Mouse (Mus musculus) ovary, postnatal 10 days (tissue): ENCODE measurements around the gene Serpinb7.

Experiments
- DNase-seq: peaks from one replicate; pipeline ENCODE4 v3.0.0; 2022; ENCODE audit warnings: low spot score

Gene Serpinb7

DNA sequence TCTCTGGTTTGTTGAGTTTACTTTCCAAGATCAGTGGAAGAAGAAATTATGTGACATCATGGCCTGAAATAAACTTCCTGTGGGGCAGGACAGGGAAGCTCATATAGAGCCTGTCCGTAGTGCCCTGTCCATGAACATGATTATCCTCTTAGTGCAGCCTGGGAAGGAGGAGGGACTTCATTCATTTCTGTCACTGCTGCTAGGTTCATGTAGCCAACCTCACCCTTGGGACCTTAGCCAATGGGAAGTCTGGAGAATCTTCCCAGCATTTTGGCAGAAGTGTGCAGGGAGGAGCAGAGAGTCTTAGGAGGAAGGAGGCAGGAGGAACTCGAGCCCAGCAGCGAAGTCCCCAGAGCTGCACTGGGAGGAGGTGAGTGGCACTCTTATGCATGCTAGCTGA is at the start of gene Serpinb7:
TSS of gene Serpinb7 (plus strand) at position 301 of the 400 bp plus-strand sequence.
- no peak for DNase-seq

DNA sequence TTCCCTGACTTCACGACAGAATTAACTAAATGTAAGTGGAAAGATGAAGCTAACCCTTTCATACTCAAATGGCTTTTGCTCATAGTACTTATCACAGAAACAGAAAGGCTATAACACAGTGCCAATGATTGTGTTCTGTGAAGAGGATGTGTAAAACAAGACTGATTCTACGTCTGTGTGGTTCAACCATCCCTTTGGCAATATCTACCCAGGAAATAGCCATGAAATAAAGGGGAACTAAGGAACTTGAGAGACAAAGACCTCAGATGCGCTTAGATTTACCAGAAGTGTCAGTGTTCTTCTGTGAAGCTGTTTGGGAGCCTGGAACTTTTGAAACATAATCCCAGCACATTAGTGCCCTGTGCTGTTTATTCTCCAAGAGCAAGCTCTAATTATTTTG is 49.1 kb upstream of the Serpinb7 start:
- no peak for DNase-seq

DNA sequence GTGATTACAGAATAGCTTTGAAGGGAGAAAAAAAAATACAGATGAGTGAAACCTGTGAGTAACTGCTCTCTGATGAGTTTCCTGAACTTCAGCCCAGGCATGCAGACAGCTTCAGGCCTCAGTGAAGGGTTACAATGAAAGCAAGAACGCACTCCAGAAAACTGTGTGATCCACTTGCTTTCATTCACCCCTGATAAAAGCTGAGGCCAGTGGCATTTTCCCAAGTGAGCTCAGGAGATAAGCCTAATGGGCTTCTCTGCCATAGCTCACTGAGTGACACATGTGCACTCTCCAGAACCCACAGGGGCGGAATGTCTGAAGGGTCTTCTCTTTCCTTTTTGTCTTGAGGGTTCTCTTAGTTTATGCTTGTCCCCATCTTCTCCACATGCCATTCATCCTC is 48.3 kb upstream of the Serpinb7 start:
- no peak for DNase-seq

DNA sequence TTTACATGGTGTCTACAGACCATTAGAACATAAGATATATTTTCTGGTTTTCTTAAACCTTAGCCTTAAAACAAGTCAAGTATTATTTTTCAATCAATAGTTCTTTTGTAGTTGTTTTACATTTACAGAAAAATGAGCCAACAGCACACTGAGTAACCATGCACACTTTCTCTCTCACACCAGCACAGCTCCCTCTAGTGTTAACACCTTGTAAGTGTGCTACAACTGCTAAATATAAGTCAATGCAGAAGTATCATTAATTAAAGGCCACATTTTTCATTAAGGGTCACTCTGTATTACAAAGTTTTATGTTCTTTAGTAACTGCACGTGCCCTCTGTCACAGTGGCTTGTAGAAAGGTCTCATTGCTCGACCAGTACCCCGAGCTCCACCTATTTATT is 46.4 kb upstream of the Serpinb7 start:
- DNase-seq: no peak

DNA sequence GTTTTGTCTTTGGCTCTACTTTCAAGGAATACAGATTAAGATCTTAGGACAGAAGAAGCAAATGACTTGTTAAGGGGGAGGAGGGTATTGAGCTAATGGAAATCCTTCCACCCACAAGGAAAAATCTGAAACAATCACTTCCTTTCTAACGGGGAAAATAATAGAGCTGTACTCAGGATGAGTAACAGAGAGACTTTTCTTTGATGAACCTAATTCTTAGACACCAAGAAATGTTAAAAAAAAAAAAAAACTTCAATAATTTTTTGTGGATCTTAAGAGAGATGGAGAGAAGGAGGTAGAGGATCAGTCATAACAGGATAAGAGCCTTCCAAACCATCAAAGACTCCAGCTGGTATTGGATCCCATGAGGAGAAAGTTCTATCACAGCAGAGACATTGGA is 38.6 kb upstream of the Serpinb7 start, which contains the start of gene Serpinb11:
TSS of gene Serpinb11 (plus strand) at position 301 of the 400 bp plus-strand sequence.
- DNase-seq: no peak

DNA sequence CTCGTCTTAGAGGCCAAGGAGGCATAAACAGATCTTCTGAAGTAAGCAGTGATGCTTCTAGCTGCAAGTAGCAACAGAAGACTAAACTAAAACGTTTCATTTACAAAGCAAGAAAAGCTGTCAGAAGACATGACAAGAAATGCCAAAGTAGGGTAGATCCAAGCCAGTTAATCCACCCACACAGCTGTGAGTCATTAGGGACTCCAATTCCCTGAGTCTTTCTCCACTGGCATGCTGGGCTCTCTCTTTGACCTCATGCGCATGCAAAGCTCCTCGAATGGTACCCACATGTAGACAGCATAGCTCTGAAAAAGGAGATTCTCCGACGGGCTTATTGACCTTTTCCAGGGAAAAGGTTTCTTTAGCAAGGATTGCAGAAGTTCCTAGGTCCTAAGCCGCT is 33.5 kb upstream of the Serpinb7 start:
- DNase-seq: no peak

DNA sequence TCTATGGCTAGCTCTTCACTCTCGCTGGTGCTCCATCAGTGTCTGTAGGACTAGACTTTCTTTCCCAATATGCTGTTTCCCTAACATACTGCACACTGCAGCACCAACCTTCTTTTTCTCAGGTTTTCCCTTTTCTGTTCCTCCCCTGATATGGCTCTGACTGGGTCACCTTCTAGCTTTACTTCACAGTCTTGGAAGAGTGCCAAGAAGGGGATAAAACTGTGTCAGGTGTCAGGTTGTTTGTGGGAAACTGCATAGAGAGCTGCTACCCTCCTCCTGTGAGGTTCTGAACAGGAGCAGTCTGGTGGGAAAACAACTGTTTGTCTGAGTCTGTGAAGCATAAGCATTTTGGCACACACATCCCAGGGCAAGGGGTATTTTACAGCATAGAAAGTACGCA is 30.5 kb upstream of the Serpinb7 start:
- no peak for DNase-seq

DNA sequence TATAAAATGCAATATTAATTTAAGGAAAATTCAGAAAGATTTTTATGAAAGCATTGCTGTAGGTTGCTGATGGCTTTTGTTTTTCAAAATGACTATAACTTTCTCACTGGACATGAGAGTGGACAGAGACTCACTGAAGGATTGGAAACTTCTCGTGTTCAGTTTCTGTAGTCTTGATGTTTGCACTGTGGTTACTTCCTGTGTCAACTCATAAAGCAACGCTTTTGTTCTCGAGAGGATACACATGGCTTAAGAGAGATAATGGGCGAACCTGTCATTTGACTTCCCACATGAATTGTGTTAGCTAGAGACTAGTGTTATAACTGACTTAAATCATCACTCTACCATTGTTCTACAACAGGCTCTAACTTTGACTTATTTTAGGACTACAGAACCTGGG is 22.5 kb upstream of the Serpinb7 start:
- DNase-seq: no peak

DNA sequence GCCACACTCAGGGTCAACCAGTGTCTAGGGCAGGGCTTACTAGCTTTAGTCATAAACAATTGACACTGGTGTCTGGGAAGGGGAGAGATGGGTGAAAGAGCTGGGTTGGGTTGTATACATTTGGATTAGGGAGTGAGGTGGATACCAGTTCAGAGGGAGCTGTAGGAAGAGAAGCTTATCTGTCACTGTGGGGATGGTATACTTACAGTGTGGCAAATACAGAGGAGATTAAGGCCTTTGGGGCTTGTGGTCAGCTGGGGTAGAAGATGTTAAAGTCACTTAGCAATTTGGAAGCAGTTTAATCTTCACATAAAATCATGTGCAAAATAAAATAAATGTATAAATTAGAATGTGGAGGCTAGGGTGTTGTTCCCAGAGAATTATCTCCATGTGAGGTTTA is 21.1 kb upstream of the Serpinb7 start:
- DNase-seq: no peak

DNA sequence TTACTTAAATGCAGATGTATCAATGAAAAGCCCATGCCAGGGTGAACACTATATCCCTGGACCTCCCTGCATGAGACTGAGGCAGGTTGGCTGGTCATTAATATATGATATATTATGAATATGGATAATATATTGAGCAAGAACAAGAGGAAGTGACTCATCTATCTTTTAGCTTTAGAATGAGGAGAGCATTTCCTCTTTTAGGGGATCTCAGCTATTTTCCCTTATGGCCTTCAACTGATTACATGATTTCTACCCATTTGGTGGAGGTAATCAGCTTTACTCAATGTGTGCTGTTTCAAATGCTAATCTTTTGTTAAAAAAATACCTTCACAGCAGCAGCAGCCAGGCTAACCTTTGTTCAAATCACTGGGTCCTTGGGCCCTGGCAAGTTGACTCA is 18.0 kb upstream of the Serpinb7 start:
- DNase-seq: no peak

DNA sequence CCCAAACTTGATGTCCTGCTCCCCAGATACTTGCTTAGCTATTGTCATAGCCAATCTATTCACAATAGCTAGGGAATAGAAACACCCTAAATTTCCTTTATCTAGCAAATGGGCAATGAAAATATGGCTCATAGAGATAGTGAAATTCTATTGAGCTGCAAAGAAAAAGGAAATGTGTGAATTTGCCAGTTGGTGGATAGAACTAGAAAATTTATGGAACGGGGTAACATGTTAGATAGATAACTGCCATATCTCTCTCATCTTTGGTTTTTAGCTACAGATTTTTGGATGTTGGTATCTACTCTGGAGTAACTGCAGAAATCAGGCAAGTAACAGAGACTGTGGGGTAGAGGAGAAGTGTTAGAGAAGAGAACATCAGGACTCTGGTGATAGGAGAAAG is 17.1 kb upstream of the Serpinb7 start:
- no peak for DNase-seq

DNA sequence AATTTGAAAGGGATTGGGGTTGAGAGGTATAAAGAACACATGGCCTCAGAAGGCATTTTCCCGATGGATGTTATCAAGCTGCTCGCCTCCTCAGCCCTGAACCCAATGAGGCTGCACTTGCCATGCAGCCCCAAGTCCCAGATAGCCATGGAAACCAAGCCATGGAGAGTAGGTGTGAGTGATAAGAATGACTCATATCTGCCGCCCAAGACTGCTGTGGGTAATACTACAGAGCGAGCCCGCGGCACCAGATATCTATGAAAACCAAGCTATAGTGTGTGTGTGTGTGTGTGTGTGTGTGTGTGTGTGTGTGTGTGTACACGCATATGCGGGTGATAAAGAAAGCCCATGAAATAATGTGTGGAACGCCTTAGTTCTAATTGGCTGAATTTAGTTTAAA is 14.9 kb upstream of the Serpinb7 start:
- no peak for DNase-seq

DNA sequence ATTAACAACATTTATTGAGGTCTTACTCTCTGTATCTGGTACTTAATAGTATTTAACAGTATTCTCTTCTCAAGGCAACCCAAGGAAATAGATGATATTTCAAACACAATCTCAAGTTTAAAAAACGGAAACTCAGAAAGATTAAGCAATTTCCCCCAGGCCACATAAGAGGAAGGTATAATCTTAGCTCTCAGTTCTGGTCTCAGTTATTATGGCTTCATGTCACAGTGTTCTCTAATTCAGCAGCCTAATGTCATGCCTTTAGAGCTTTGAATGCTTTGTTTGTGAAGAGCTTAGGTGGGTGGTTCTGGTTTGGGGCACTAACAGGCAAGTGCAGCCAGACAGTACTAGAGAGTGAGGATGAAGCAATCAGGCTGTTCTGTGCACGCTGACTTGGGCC is 9.7 kb upstream of the Serpinb7 start:
- no peak for DNase-seq

DNA sequence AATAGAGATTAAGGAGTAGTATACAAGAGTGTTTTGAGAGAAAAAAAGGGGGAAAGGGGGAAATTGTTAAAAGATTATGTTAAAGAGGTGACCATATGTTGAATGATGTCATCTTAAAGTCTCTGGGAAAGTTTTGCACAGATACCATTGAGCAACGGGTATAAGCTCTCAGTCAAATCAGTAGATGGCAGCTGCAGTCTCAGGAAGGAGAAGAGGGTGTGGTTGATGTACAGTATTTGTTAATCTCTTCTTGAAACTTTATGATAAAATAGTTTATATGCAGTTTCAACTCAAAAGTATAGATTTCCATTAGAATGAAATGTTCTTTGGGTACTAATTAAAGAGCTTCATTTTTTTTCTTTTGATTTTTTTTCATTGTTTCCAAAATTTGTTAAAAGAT is 2.0 kb upstream of the Serpinb7 start:
- DNase-seq: no peak

DNA sequence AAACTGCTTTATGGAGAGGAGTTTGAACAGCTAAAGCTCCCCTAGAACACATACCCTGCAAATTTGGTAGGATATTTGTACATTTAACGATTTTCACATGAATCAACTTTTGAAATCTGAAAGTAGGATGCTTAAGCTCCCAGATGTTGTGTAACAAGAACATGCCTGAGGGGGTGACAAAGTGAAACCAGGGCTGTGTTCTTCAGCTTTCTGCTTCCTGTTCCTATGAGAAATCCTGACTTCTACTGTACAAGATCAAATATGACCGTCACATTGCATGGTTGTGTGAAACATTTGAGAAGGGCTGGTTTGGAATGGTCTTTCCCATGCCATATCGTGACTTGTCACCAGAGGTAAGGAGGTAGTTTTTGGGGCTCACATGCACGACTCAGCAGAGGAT is 2.6 kb downstream of the Serpinb7 start:
- no peak for DNase-seq

DNA sequence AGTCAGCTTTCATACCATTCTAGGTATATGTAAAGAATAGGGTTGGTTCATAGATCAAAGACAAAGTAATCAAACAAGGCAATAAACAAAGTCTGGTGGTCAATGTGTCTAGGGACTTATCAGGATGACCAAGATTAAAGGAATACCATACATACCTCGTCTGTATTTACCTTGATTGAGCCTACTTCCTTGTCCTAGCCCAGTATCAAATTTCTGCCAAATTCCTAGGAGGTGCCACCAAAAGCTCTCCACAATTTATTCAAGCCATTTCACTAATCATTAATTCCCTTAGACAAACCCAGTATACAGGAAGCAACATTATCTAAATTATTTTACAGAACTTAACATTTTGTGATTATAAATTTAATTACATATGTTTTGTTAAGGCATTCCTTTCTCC is 15.2 kb downstream of the Serpinb7 start:
- DNase-seq: no peak

DNA sequence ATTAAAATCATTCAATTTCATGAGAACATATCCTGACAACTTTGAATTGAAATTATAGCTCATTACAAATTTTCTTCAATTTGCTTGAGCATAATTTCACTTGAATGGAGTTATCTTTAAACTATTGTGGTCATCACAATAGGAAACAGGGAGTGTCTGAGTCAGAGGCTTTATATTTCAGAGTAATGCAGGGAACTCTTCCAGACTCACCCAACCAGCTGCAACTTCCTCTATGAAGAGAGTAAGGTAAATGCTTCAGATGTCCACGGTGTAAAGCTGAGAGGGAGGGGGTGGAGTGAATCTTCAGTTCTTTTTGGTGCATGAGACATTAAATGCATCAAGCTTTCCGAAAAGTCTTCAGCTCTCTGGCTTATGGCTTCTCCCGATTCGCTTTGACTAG is 23.0 kb downstream of the Serpinb7 start:
- DNase-seq: no peak

DNA sequence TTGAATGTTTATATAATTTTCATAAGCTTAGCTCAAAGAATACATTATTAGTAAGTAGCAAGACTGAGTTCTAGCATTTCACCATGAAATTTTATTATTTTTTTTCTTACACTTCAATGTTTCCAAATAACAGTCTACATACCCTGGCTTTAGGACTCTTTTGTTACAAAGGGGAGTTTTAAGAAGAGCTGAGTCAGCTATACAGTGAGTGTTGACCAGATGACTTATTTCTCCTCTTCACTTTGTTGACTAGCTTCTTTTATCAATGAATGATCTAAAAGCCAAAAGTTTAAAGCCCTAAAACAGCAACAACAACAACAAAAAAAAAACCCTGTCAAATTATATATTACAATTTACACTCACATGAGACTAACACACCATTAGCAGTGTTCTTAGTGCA is 31.8 kb downstream of the Serpinb7 start:
- no peak for DNase-seq

DNA sequence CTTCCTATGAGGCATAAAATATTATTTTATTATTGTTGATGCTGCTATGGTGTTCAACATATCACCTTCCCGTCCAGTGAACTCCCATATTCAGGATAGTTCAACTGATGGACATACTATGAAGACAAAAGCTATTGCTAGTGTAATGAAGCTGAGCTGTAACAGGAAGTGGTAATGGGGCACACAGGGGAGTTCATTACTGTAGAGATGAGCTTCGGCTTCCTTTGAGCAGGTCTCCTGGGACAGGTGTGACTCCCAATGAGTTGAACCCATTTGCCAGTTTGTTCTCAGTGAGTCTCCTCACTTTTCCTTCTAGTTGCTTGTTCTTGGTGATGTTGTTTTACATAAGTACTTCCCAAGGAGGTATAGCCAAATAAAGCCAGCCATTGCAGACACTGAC is 36.1 kb downstream of the Serpinb7 start:
- DNase-seq: no peak

DNA sequence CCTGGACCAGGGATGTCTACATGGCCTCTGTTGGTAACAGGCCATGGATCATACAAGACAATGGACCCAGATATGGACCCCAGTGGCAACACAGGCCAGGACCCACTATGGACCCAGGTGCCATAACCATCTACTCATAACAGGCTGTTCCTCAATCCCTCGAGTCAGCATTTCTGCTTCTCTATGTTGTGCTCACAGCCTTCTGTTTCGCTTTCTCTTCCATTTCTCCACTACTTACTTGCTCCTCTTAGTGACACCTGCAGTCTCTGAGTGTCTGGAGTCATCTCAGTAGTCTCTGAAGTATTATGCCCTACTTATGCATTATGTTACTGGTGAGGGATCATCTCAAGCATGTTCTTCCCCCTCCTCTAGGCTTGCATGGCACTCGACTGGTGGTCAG is 40.0 kb downstream of the Serpinb7 start:
- DNase-seq: no peak

DNA sequence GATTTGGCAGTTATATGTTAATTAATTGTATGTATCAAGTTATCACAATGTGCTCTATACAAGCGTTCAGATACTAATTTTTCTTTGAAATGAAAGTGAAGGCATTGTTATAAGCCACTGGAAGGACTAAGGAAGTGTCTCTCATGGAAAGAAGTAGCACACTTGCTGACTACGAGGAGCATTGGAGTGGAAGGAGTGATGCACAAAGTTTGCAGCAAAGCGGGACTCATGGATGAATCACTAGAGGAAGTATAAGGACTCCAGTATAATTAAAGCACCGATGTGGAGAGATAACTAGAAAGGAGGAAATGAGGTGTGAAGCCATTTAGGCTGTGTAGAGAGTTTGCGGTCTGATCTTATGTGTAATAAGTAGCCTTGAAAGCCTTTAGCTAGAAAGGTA is 45.9 kb downstream of the Serpinb7 start:
- no peak for DNase-seq

DNA sequence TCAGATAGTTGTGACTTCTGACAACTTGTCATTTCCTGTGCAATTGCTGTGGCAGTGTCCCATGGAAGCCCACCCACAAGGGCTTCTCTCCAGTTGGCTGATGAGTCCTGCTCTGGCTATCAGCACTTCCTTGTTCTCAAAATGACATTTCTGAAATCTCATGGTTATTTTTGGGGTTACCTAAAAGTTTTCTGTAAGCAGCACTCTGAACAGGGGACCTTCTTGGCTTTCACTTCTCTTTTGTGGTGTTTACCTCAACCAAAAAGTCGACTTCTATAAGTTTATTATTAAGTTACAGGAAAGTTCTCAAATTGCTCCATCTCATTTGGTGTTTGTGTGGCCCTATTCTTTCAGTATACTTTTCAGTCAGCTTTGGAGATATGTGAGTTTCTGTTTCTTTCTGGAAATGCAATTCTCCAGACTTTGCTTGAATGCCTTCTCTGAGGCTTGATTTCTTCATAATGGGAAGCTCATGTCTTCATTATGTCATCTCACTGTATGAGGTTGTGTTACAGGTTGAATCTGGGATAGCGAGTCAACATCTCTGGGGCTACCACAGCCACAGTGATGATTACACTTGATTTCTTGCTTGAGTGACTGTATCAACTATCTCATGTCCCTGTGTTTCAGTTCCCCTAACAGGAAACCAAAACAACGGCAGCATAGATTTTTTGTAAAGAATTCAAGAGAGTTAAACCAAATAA is 47.9 kb downstream of the Serpinb7 start:
- DNase-seq: no peak

DNA sequence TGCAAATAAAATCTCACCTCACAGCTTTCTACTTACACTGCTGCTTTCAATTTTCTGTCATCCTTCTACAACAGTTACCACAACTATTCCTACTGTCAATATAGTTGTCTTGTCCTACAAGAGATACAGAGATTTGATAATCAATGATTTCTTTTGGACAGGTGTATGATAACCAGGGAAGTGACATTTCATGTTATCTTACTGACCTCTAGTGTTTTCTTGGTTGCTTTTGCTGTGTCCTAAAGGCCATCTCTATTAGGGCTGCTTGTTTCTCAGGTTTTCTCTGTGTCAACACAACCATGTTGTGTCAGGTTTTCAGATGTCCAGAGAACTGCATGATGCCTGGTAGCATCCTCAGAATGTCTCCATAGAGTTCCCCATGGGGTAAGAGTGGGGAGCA is 80.5 kb downstream of the Serpinb7 start:
- no peak for DNase-seq

DNA sequence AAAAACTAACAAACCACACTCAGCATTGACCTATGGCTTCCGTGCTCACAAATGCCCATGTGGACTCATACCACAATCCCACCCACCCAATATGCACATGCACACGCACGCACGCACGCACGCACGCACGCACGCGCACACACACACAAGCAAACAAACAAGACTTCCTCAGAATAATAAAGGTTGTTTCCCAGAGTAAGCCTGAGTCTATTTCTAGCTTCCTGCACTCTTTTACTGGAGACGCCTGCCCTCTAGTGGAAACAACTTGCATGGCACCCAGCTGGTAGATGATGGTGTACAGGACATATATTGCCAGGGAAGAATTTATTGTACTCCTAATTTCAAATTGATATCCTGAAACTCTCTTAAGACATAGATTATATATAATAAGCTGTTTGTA is 82.0 kb downstream of the Serpinb7 start:
- peak; percentile 38 for DNase-seq

DNA sequence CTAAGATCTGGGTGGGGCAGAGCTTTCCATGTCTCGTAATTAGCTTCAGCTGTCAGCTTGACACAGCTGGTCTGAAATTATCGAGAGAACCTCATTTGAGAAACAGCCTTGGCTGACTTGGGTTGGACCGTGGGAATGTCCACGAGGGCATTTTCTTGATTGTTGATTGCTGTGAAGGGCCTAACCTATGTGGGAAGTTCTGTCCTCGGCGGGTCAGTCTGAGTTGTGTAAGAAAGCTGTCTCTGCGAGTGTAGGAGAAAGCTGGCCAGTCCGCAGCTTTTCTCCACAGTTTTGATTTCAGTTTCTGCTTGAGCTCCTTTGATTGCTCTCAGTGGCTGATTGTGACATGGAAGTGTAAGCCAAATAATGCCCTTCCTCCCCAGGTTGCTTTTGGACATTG is 90.1 kb downstream of the Serpinb7 start:
- no peak for DNase-seq
